Mouse (Mus musculus): ENCODE data around the gene Slco2a1. TPM values are rescaled to one million over a fixed set of nuclear protein-coding genes. Genes with fewer than 3 reads are reported as not detected.

The Slco2a1 gene
- total RNA-seq (2021) (1 to 10 TPM; 3.6 to 4.7 TPM), polyA plus RNA-seq (2012; rRNA removed) (4.4 and 4.8 TPM in 2 replicates)
- long read RNA-seq, full-length matches to known transcripts, result 1 of 1 reads
- long read RNA-seq, partial matches to known transcripts, result 0 of 1 reads
- long read RNA-seq, other reads (novel, unspliced or antisense), result 0 of 1 reads

DNA sequence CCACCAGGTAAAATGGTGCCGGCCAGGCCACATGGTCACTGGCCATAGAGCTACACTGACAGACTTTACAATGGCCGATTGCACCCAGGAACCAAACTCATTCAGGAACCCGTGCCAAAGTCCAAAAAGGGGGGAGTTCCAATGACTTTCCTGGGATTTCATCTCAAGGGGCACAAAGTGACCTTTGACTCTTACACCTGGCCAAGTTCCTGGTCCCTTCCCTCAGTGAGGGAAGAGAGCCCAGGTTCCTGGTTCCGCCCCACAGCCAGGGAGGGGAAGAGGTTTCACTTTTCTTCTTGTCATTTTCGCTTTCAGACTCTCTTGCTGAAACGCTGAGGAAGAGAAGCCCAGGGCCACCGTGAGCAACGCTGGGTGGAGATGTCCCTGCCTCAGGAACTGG lies at the start of gene Slco2a1:
TSS of gene Slco2a1 (plus strand) at position 251 of the 400 bp plus-strand sequence.
- H3K4me3 ChIP-seq, result no peak within 1 kb of the TSS
- H3K27me3 ChIP-seq (ENCODE audit: control insufficient read depth, insufficient read depth, low read length), result no peaks in the 10 kb centered on the region
- H3K36me3 ChIP-seq (ENCODE audit: control insufficient read depth, insufficient read depth, low read length), result no peaks in the 10 kb centered on the region
- WGBS, result 77% methylated on average over 8 of the region's 8 CpGs
- peaks cover 6% of the 10 kb centered on the region for H3K4me1 ChIP-seq (ENCODE audit: control insufficient read depth, insufficient read depth, low read length)
- H3K9ac ChIP-seq (ENCODE audit: low read depth, low read length), result no peak within 1 kb of the TSS
- intact Hi-C loops (cut with DNase I), result no loop called here
- H3K27ac ChIP-seq, result no peak within 1 kb of the TSS
- no peak for DNase-seq
- no peak for TF ChIP-seq POLR2A (IDR thresholded peaks at IDR 0.05; ENCODE audit: insufficient read depth, low read depth, low read length)
- TF ChIP-seq EP300 (IDR thresholded peaks at IDR 0.05; ENCODE audit: insufficient read depth, low read depth, low read length), result no peak
- no peak for TF ChIP-seq CTCF (IDR thresholded peaks at IDR 0.05)
- no peaks in the 10 kb centered on the region for H3K79me2 ChIP-seq (replicated peaks; ENCODE audit: control insufficient read depth, insufficient read depth, low read length)

- no peaks in the 10 kb centered on the region for H3K36me3 ChIP-seq (ENCODE audit: control insufficient read depth, insufficient read depth, low read length)
- no peak for DNase-seq
- WGBS, result 60% methylated on average over 4 of the region's 4 CpGs
Measured at GRCm38 (mm10) chr9:102942221-102942620, 46.3 kb upstream of the Slco2a1 start.

GRCm38 (mm10) chr9:102944891-102945290 lies 43.6 kb upstream of the Slco2a1 start:
- Histone ChIP-seq H3K36me3 (ENCODE audit: control insufficient read depth, insufficient read depth, low read length) (no peaks in the 10 kb centered on the region), H3K27ac (no peak overlapping the region), H3K4me3 (no peak overlapping the region), H3K9ac (ENCODE audit: low read depth, low read length) (no peak overlapping the region), H3K4me1 (ENCODE audit: control insufficient read depth, insufficient read depth, low read length) (no peaks in the 10 kb centered on the region), H3K79me2 (replicated peaks; ENCODE audit: control insufficient read depth, insufficient read depth, low read length) (no peaks in the 10 kb centered on the region), H3K27me3 (ENCODE audit: control insufficient read depth, insufficient read depth, low read length) (no peaks in the 10 kb centered on the region)
- DNase-seq, result no peak
- TF ChIP-seq POLR2A (IDR thresholded peaks at IDR 0.05; ENCODE audit: insufficient read depth, low read depth, low read length), result no peak
- TF ChIP-seq EP300 (IDR thresholded peaks at IDR 0.05; ENCODE audit: insufficient read depth, low read depth, low read length), result no peak
- no peak for TF ChIP-seq CTCF (IDR thresholded peaks at IDR 0.05)
- 87% methylated on average over 9 of the region's 9 CpGs for WGBS
- intact Hi-C loops (cut with DNase I), result no loop called here

More at GRCm38 (mm10) chr9:102942221-102942620, 46.3 kb upstream of the Slco2a1 start:
- intact Hi-C loops (cut with DNase I), result no loop called here
- H3K79me2 ChIP-seq (replicated peaks; ENCODE audit: control insufficient read depth, insufficient read depth, low read length), result no peaks in the 10 kb centered on the region
- TF ChIP-seq CTCF (IDR thresholded peaks at IDR 0.05), result no peak
- no peak for TF ChIP-seq POLR2A (IDR thresholded peaks at IDR 0.05; ENCODE audit: insufficient read depth, low read depth, low read length)
- TF ChIP-seq EP300 (IDR thresholded peaks at IDR 0.05; ENCODE audit: insufficient read depth, low read depth, low read length), result no peak
- no peaks in the 10 kb centered on the region for H3K27me3 ChIP-seq (ENCODE audit: control insufficient read depth, insufficient read depth, low read length)
- no peak overlapping the region for H3K9ac ChIP-seq (ENCODE audit: low read depth, low read length)
- no peak overlapping the region for H3K4me3 ChIP-seq
- H3K27ac ChIP-seq, result no peak overlapping the region
- no peaks in the 10 kb centered on the region for H3K4me1 ChIP-seq (ENCODE audit: control insufficient read depth, insufficient read depth, low read length)

DNA sequence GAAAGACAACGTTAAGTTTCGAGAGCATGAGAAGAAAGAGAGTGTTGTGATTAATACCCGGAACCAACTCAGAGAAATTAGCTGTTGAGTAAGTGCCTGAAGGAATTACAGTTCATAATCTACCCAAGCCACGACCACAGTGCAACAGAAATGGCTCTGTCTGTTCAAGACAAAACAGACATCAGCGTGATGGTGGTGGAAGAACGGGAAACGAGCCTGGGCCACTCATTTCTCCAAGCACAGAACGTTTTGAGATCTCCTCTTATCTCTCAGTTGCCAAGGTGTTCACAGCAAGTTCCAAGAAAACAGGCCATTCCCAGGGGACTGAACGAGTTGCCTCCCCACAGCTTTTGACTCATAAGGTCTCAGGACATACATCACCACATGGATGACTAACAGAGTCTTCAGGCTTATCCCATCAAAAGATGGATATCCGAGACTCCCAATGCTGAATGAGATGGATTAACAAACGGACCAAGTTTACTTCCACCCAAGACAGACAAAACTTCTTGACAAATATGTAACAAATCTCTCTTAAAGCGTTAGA lies 42.0 kb upstream of the Slco2a1 start:
- TF ChIP-seq CTCF (IDR thresholded peaks at IDR 0.05), result no peak
- TF ChIP-seq POLR2A (IDR thresholded peaks at IDR 0.05; ENCODE audit: insufficient read depth, low read depth, low read length), result no peak
- TF ChIP-seq EP300 (IDR thresholded peaks at IDR 0.05; ENCODE audit: insufficient read depth, low read depth, low read length), result no peak
- H3K9ac ChIP-seq (ENCODE audit: low read depth, low read length), result no peak overlapping the region
- H3K36me3 ChIP-seq (ENCODE audit: control insufficient read depth, insufficient read depth, low read length), result no peaks in the 10 kb centered on the region
- no peak for DNase-seq
- no peaks in the 10 kb centered on the region for H3K27me3 ChIP-seq (ENCODE audit: control insufficient read depth, insufficient read depth, low read length)
- 75% methylated on average over 12 of the region's 12 CpGs for WGBS
- no peaks in the 10 kb centered on the region for H3K79me2 ChIP-seq (replicated peaks; ENCODE audit: control insufficient read depth, insufficient read depth, low read length)
- intact Hi-C loops (cut with DNase I), result no loop called here
- no peak overlapping the region for H3K27ac ChIP-seq
- no peaks in the 10 kb centered on the region for H3K4me1 ChIP-seq (ENCODE audit: control insufficient read depth, insufficient read depth, low read length)
- H3K4me3 ChIP-seq, result no peak overlapping the region

DNA sequence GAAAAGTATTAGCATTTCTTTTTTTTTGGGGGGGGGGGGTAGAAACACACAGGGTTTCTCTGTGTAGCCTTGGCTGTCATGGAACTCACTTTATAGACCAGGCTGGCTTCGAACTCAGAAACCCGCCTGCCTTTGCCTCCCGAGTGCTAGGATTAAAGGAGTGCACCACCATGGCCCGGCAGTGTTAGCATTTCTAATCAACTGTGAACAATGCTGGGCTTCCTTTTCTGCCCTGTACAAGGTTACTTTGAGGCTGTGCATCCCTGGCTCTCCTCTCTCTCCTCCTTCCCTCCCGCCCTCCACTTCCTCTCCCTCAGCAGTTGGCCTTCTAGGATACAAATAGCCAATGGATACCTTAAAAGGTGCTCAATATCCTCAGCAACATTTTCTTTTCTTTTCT lies 39.8 kb upstream of the Slco2a1 start:
- H3K36me3 ChIP-seq (ENCODE audit: control insufficient read depth, insufficient read depth, low read length), result no peaks in the 10 kb centered on the region
- intact Hi-C loops (cut with DNase I), result no loop called here

DNA sequence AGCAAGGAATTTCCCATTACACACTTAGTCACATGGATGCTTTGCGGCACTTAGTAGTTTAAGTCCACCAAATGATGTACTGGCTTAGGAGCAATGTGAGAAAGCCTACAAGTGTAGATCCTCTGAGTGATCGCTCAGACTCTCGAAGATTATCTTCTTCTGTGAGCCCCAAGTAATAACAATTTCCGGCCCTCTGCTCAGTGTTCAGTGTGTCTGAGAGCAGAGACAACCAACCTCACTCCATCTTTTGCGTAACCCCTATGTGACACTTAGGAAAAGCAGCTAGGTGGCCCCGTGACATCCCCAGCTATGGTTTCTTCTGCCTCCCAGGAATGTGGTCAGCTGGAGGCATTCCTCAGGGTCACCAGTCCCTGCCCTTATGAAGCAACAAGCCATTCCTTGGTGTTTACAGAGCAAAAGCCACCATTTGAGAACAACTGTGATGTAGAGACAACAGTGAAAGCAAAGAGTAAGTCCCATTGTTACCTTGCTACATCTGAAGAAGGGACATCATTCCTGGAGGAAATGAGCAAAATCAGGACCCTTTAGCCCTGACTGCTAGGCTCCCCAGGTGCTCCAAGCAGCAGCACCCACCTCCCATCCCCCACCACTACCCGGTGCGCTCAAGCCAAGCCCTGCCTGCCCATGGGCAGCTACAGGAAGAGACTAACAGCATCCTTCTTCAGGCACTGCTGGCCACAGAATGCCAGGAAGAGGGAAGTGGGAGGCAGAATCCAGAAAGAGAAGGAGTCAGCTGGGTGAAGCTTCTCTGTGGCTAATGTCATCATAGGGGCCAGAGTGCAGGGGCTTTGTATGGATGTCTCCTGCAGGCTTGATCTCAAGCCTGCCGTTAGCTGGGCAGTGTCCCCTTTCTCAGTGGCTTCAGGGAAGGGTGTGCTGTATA lies 37.2 kb upstream of the Slco2a1 start:
- Histone ChIP-seq H3K27me3 (ENCODE audit: control insufficient read depth, insufficient read depth, low read length) (no peaks in the 10 kb centered on the region), H3K27ac (no peak overlapping the region), H3K4me3 (no peak overlapping the region), H3K79me2 (replicated peaks; ENCODE audit: control insufficient read depth, insufficient read depth, low read length) (no peaks in the 10 kb centered on the region), H3K4me1 (ENCODE audit: control insufficient read depth, insufficient read depth, low read length) (no peaks in the 10 kb centered on the region), H3K9ac (ENCODE audit: low read depth, low read length) (no peak overlapping the region), H3K36me3 (ENCODE audit: control insufficient read depth, insufficient read depth, low read length) (no peaks in the 10 kb centered on the region)
- TF ChIP-seq POLR2A (IDR thresholded peaks at IDR 0.05; ENCODE audit: insufficient read depth, low read depth, low read length) (no peak), EP300 (IDR thresholded peaks at IDR 0.05; ENCODE audit: insufficient read depth, low read depth, low read length) (no peak), CTCF (IDR thresholded peaks at IDR 0.05) (no peak)
- intact Hi-C loops (cut with DNase I), result no loop called here
- 82% methylated on average over 9 of the region's 9 CpGs for WGBS
- no peak for DNase-seq

More for the DNA sequence above, 39.8 kb upstream of the Slco2a1 start:
- no peaks in the 10 kb centered on the region for H3K27me3 ChIP-seq (ENCODE audit: control insufficient read depth, insufficient read depth, low read length)
- no peaks in the 10 kb centered on the region for H3K79me2 ChIP-seq (replicated peaks; ENCODE audit: control insufficient read depth, insufficient read depth, low read length)
- no peak overlapping the region for H3K27ac ChIP-seq
- TF ChIP-seq CTCF (IDR thresholded peaks at IDR 0.05), result no peak
- DNase-seq, result no peak
- H3K4me1 ChIP-seq (ENCODE audit: control insufficient read depth, insufficient read depth, low read length), result no peaks in the 10 kb centered on the region
- H3K4me3 ChIP-seq, result no peak overlapping the region
- WGBS, result 73% methylated on average over 5 of the region's 5 CpGs
- no peak overlapping the region for H3K9ac ChIP-seq (ENCODE audit: low read depth, low read length)

Data from heart, adult 2 months (tissue).